Mouse (Mus musculus): ENCODE results near the gene Gm45623.

The Gm45623 gene

DNA sequence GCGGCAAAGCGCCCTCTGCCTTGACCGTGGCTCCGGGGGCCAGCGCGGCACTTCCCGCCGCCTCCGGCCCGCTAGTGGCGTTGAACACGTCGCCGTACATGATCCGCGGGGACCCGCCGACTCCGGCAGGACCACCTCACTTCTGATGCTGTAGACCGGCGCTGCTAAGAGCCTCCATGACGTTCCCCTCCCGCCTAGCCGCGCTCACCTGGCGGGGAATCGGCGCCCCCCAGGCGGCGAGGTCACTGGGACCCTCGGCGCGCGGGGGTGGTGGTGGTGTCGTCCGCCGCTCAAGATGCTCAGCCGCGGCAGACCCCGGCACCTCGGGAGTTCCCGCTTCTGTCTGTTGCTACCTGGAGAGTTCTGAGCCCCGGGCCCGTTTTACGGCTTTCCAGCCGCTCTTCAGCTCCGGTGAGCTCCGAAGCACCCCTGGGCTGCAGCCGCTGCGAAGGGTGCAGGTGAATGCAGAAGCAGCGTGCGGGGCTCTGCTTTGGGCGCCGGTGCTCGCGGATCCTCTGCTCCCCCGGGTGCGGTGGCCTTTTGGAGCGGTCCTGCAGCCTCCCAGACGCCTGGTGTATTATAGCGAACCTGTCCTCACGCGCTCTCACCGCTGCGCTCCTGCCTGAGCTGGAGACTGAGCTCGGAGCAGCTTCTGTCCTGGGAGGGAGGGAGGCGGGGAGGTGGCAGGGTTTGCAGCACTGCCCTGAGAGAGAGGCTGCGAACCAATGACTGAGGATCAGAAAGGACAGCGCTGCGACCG lies at the start of gene Gm45623:
Gene Gm45623, minus strand, starts transcription at position 636 of the 760 bp plus-strand sequence.
- no peak for DNase-seq (ENCODE audit: low read depth, low spot score)

DNA sequence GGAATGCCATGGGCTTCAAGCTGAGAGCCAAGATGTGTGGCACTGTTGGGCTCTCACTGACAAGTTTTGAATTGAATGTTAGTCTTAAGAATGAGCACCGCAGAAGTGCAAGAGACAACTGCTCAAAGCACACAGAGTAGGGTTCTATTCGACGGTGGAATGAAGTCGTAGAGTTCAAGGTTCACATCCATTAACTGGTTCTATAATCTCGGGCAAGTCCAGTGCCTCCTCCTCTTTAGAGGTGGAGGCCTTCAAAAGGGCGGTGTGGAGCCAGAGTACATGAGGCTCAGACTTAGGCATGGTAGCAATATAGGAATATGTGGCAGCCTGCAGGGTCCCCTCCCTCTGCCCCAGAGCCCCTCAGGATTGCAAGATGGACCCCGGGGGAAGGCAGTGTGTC lies 43.8 kb upstream of the Gm45623 start:
- no peak for DNase-seq (ENCODE audit: low read depth, low spot score)

DNA sequence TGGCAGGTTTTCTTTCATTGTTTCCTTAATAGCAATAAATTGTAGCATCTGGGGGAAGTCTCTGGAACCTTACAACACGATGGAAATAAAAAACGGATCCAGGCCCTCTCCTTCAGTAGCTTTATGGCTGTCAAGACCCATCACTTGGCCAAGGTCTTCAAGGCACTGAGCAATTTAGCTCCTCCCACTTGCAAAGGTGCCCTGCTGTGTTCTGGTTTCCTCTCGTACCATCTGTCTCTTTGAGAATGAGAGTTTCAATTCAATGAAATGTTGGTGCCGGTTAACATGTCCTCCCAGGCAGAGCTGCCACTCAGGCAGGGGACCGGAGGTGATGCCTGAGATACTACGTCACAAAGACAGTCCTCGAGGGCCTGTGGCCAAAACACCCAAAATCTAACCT lies 41.9 kb upstream of the Gm45623 start:
- no peak for DNase-seq (ENCODE audit: low read depth, low spot score)

DNA sequence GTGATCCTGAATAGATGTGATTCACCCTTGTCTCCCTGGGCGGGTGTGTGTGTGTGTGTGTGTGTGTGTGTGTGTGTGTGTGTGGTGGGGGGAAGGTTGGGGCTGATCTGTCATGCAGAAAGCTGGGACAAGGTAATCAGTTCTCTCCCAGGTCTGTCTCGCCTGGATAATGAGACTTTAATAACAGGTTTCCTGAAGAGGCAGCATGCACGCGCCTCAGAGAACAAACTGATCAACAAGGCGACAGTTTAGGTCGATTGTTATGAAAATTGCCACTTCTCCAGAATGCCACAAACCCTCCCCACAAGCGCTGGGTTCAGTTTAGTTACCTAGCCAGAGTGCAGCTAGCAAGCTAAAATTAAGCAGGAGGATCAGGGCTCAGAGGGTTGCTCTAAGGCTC lies 40.8 kb upstream of the Gm45623 start:
- DNase-seq (ENCODE audit: low read depth, low spot score), result no peak

DNA sequence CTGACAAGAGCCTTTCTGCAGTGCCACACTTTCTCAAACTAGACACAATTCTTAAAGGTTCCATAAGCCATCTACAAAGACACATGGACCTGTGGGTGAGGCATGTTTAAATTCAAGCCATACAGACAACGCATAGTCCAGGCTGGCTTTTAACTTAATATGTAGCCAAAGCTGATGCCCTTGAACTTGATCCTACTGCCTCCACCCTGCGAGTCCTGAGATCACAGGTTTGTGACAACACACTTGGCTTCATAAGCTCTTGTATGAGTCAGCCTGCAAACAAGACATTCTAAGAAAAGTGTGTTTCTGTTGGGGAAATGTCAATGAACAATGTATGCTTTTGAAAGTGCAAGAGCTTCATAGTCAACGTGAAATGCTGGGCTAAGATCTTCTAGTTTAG lies 39.2 kb upstream of the Gm45623 start:
- no peak for DNase-seq (ENCODE audit: low read depth, low spot score)

DNA sequence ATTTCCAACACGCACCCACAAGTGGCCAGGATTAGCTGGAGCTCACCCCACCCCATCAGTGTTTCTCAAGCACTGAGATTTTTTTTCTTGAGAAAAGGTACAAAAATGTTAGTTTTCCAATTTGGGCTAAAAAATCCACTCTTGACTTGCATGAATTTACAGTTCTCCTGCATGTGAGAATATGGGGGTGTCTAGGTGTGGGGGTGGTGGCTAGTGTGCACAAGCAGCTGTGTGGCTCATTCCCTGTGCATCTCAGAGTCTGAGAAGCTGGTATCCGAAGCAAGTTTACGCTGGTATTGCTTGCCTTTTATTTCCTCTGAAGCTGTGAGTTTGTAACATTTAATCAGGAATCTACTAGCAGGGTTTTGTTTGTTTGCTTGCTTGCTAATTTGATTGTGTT lies 37.1 kb upstream of the Gm45623 start:
- DNase-seq (ENCODE audit: low read depth, low spot score), result no peak

DNA sequence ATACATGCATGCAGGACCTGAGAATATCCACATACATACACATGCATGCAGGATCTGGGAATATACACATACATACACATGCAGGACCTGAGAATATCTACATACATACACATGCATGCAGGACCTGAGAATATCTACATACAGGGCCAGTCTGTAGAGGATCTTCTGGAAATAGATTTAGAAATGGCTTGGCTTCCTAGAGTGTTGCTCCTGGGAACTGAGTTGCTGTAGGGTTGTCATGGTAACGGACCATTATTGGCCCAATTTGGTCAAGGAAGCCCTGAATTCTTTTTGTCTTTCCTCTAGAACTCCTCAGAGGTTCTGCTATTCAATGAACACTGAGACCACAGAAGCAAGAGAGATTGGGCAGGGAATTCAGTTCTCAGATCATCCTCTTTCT lies 29.0 kb upstream of the Gm45623 start:
- DNase-seq (ENCODE audit: low read depth, low spot score), result no peak

DNA sequence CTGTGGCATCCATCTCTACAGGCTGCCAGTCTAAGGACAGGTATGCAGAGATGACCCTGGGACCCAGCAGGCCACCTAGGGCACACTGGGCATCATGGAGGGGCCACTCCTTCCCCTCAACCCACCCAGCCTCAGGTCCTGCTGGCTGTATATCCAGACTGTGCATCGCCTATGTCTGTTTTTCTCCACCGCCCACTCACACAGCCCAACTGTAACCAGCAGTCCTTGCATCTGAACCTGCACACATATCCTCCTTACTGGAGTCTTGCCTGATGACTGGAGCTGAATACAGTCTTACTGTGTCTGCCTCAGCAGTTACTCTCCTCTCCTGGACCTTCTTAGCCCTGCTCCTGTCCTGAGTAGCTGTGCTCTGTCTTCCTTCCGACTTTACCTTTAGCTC lies 28.1 kb upstream of the Gm45623 start:
- no peak for DNase-seq (ENCODE audit: low read depth, low spot score)

DNA sequence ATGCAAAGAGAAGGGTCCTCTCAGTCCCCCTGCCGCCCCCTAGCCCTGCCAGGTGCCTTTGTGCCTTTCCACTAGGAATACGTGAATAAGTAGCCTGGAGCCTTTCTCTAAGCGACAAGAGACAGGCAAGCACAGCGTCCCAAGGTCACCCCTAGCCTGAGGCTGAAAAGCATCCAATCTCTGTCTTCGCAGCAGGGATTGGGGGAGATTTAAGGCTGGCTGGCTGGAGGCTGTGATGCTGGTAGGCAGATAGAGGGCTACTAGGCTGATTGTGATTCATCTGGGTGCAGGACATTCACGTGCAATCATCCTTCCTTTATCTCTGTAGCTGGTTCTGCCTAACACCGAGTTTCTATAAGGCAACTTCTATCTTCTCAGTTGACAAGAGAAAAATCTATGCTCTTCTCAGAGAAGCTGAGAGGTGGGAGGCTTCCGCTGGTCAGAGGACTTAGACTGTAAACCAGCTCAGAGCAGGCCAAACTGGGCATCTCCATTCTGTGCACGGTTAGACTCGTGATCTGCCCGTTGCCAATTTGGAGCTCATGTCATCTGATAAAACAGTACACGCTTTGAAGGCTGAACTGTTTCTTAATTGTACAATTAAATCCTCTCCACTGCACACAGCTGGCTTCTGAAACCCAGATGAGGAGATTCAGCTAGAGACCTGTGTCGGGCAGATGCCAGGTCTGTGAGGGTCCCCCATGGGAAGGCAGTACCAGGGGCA lies 27.3 kb upstream of the Gm45623 start:
- no peak for DNase-seq (ENCODE audit: low read depth, low spot score)

DNA sequence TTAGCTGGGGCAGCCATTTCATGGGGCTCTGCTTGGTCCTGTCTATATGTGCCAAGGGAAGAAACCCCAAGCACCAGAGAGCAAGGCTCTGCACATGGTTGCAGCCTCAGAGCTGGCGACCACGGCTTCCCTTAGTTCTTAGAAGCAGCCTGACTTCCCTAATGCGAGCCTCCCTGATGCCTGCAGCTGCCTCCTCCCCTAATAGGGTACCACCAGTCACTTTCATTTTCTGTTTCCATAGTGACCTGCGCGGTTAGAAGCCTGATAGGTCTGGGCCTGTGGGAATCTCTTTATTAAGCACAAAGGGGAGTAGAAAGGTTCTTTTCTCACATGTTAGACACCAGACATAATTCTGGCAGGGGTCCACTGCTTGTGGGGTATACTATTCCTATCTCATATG lies 20.7 kb upstream of the Gm45623 start:
- DNase-seq (ENCODE audit: low read depth, low spot score), result no peak

DNA sequence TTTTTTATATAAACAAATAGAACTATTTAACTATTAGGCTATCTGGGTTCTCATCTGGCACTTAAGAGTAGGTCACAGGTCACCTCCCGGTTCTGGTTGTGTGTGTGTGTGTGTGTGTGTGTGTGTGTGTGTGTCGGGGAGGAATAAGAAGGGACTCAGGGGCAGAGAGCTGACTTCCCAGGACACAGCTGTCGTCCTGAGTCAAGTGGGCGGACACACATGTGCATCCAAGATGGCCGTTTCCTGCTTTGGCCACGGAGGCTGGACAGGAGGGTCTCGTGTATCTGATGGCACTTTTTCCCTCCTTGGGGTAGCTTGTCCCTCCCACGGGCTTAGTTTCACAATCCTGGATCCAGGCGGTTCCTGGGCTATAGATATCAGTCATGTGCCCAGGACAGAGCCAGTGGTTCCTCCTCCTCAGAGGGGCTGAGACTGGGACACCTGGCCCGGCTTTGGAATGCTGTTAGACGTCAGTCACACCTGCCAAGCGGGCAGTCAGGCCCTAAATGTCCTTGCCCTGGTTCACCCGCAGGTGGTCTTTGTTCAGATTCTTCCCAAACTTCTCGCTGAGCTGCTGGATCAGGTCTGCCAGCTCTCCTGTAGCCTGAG lies 19.7 kb upstream of the Gm45623 start:
- DNase-seq (ENCODE audit: low read depth, low spot score), result no peak

DNA sequence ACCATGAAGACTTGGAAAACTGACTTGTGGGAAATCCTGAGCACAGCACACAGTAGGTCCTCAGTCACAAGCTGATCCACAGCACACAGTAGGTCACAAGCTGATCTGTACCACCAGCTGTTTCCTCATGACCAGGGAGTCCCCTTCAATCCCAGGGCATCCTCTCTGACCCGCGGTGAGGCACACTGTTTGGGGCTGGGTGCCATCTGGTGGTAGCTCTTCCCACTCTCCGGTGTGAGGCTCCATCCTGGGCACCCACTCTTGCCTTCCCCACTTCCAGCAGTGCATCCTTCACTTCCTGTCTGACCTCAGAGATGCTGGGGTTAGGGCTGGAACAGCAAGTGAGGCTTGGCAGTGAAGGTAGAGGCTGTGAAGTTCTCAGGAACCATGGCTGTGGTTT lies 19.0 kb upstream of the Gm45623 start:
- DNase-seq (ENCODE audit: low read depth, low spot score), result no peak

DNA sequence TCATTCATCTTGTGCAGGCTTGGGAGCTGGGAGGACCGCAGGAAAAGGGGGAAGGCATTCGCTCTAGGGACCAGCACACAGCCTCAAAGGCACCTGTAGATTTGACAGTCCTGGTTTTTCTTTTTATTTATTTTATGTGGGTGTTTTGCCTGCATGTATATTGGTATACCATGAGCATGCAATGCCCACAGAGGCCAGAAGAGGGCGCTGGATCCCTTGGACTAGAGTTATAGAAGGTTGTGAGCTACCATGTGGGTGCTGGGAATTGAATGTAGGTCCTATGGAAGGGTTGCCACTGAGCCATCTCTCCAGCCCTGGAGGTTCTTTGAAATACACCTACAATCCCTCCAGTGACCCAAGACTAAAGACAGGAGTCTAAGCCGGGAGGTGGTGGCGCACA lies 17.2 kb upstream of the Gm45623 start:
- DNase-seq (ENCODE audit: low read depth, low spot score), result no peak

DNA sequence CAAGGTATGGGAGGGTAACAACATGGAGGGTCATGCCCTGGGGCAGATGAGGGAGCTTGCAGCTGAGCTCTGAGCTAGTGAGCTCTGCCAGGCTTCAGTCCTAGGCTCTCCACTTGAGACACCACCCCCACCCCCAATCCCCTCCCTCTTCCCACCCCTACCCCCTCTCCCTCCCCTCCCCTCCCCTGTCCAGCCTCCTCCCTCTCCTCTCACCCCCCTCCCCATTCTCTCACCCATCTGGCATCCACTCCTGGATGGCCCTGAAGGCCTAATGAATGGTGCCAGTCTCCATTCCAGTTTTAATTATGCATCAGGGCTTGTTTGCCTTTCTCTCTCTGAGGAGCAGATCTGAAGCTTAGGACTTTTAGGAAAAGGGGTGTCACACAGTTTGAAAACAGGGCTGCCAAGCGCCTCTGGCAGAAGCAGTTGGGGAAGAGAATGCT lies 16.5 kb upstream of the Gm45623 start:
- DNase-seq (ENCODE audit: low read depth, low spot score), result no peak

DNA sequence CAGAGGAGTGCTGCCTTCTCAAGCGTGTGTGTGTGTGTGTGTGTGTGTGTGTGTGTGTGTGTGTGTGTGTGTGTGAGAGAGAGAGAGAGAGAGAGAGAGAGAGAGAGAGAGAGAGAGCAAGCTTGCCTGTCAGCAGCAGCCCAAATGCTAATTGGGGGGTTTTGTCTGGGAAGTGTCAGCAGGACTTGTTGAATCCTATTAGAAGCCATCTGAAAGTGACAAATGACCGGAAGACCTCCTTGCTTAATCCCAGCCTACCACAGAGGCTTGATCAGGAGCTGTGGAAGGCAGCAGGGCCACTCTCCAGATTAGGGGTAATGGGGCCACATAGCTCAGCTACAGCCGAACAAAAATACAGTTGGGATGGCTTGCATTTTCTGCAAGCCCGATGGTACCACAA lies 15.8 kb upstream of the Gm45623 start:
- no peak for DNase-seq (ENCODE audit: low read depth, low spot score)

DNA sequence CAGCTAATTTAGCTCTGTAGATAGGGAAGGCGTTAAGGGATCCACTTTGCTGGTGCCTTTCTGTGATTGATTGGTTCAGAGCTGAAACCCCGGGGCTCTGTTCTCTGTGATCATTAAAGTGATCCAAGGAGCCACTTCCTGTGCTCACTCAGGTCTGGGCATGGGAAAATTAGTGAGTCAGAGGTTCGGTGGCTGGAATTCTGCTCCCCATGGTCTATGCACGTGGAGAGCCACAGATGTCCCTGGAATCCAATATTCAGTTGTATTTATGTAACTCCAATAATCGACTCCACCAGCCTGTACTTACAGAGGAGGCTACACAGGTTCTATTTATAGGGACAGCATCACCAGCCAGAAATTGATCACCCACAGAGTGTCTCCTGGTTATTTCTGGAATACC lies 12.6 kb upstream of the Gm45623 start:
- no peak for DNase-seq (ENCODE audit: low read depth, low spot score)

DNA sequence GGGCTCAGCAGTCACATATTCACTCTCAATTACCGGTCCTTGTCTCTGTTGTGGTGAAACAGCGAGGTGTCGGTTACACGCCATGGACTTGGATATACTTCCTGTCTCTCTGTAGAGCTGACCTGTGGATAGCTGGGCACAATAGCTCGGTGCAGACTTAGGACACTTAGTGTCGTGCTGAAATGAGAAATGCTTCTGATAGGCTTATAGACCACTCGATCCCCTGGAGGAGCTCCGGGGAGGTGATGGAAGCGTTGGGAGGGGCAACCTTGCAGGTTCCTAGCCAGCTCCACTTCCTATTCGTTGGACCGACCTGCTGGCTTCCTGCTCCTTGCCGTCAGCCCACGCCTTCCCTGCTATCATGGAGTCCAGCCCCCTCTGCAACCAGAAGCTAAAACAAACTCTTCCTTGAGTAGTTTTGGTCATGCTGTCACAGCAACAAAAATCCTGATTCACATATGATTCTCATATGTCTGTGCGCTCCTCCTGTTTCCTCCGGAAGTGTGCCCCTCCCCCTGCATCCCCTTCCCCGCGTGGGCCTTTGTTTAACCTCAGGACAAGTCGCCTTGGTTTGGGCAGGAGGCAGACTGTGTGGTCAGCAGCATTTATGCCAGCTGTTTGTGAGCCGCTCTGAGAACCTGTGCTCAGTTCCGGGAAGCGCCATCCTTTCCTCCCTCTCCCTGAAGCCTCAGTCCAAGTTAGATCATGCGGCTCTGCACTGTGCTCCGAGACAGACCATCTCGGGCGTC lies 11.8 kb upstream of the Gm45623 start:
- no peak for DNase-seq (ENCODE audit: low read depth, low spot score)

DNA sequence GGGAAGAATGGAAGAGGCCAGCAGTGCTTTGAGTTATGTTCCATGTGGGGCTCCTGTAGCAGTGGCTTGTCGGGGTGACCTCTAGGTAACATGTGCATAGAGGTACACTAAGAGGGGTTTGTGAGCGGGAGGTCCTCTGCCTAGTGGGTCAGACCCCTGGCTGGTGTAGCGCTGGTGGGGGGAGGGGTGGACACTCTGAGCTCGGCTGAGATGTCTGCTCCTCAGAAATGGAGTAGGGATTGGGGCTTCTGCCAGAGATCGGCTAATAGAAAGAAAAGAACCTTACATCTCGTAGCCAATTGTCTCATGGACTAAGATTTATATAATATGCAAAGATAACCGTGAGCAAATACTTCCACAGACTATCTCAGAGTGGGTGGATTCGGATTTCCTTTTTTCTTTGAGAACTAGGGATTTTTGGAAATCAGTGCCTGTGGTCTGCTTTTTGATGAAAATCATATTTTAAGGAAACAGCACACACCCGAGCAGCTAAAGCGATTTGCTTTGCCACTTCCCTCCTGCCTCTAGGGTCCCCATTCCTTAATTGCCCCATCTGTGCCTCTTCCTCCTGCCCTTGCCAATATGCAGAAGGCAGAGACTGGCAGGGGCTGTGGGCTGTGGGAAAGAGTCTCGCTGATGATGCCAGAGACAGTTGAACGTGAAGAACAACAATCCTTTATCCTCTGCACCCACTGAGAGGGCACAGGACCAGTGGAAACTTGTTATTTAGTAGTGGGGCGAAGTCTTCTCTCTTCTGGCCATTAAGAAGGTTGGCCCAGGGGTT lies 9.0 kb upstream of the Gm45623 start:
- no peak for DNase-seq (ENCODE audit: low read depth, low spot score)

DNA sequence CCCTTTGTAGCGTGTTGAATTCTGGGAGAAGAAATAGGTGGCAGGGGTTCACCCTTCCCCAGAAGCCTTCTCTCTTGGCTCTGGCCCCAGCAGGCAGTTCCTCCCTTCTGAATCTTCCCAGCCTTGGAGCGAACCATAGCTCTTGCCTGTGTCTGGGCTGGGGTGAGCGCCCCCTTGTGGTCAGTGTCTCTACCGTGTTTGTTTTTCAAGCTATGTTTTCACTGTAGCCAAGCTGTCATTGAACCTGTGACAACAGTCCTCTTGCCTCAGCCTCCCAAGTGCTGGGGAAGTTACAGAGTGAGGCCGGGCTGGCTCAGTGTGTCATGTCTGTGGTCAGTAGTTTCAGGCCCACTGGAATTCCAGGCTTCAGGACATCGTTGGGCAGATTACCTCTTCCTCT lies 4.9 kb upstream of the Gm45623 start:
- peak; percentile 57 for DNase-seq (ENCODE audit: low read depth, low spot score)

DNA sequence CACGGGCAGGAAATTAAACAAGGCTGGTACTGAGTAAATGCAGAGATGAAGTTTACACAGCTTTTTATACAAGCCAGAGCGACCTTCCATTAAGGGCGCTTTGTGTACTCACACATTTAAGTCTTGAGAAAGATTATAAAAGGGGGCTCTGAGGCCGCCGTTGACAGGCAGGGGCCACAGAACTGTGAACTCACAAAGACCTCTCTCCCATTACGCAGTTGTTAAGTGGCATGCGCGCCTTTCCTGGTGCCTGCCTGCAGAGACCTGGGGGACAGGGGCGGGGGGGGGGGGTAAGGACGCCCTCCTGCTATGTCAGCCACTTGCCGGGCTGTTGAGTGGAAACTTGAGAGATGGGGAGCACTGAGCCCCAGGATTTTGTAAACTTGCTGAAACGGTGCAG lies 3.6 kb upstream of the Gm45623 start:
- DNase-seq (ENCODE audit: low read depth, low spot score), result no peak

DNA sequence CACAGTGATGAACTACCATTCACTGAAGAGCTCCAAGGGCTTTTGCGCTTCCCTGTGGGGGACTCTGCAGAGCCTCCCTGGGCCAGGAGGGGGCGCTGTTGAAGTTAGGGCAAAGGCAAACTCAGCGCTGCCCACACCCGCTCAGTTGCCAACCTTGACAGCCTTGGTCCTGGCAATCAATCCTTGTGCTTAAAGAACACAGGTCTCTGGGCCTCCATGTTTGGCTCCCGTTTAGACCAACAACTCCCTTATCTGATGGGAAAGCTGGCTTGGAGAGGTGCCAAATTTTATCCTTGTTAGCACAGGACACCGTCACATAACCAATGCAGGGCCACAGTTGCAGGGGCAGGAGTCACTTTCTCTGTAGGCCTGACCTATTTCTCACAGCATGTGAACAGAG lies 2.2 kb upstream of the Gm45623 start:
- DNase-seq (ENCODE audit: low read depth, low spot score), result no peak
